Mouse (Mus musculus) heart, adult 2 months (tissue): ENCODE results near the gene Ryr3. TPM values are rescaled to one million over a fixed set of nuclear protein-coding genes. Genes with fewer than 3 reads are reported as not detected.

ENCODE experiments used
- DNase-seq, 2 experiments: peaks; one replicate each; pipeline ENCODE4 v3.0.0; 2021
- H3K27ac ChIP-seq: fragments of 200-600 bp; 2 replicates; pipeline ENCODE4 v1.8.1; 2022
- H3K27me3 ChIP-seq: fragments of 200-500 bp; 2 replicates; pipeline ENCODE4 v1.6.1; 2012; ENCODE audit warnings: mild to moderate bottlenecking, low read length, inconsistent platforms, mixed read lengths; ENCODE audit not compliant: control insufficient read depth, insufficient read depth
- H3K36me3 ChIP-seq: fragments of 200-500 bp; 2 replicates; pipeline ENCODE4 v1.6.1; 2012; ENCODE audit warnings: low read length, inconsistent platforms; ENCODE audit not compliant: control insufficient read depth, insufficient read depth
- H3K4me1 ChIP-seq: fragments of 200-500 bp; 2 replicates; pipeline ENCODE4 v1.6.1; 2011; ENCODE audit warnings: low read length; ENCODE audit not compliant: control insufficient read depth, insufficient read depth
- H3K4me3 ChIP-seq: fragments of 200-600 bp; 2 replicates; pipeline ENCODE4 v1.8.1; 2022
- H3K79me2 ChIP-seq: fragments of 200-500 bp; replicated peaks from 2 replicates; pipeline ENCODE4 v1.6.1; 2012; ENCODE audit warnings: mild to moderate bottlenecking, inconsistent platforms, low read length, moderate library complexity, mixed read lengths; ENCODE audit not compliant: control insufficient read depth, insufficient read depth
- H3K9ac ChIP-seq: fragments of 200-500 bp; 2 replicates; pipeline ENCODE4 v1.6.1; 2012; ENCODE audit warnings: low read depth, mild to moderate bottlenecking, control low read depth, inconsistent platforms, low read length, mixed read lengths
- CTCF ChIP-seq: fragments of 200-600 bp; IDR thresholded peaks from 2 replicates; pipeline ENCODE4 v1.8.1; 2022; ENCODE audit warnings: antibody characterized with exemption, mild to moderate bottlenecking, moderate library complexity
- EP300 ChIP-seq: fragments of 200-500 bp; IDR thresholded peaks from 2 replicates; pipeline ENCODE4 v1.6.1; 2011; ENCODE audit warnings: low read depth, low read length, control low read depth; ENCODE audit not compliant: insufficient read depth
- POLR2A ChIP-seq: fragments of 200-500 bp; IDR thresholded peaks from 2 replicates; pipeline ENCODE4 v1.6.1; 2011; ENCODE audit warnings: mild to moderate bottlenecking, low read depth, low read length, control low read depth; ENCODE audit not compliant: insufficient read depth
- WGBS: fragments of 180-500 bp; shearing (Covaris S2); methylation state at CpG from one replicate; pipeline ENCODE4 v1.1.7; 2018; 5-methylcytosine and 5-hydroxymethylcytosine counted together
- intact Hi-C: fragments of 180-260 bp; cut with DNase I; formaldehyde crosslinking; loops from one replicate; pipeline ENCODE4 v1.15.1; 2025
- polyA plus RNA-seq: library from polyadenylated mRNA; depleted of rRNA; stranded (reverse); fragments of >200 nt; gene quantifications from 2 replicates; pipeline ENCODE4 v1.2.3, GENCODE M21; 2012
- total RNA-seq, 2 experiments: library from RNA; stranded (reverse); gene quantifications; 2 replicates each; pipeline ENCODE4 v1.2.3; 2021

Gene Ryr3
- total and polyA plus RNA-seq, 3 experiments = 0.93 to 1.1 (median 1.00) TPM

GRCm38 (mm10) chr2:112637206-112637605 lies 579.7 kb downstream of the Ryr3 start:
- TF ChIP-seq CTCF (no peak), EP300 (0 out of 2 replicates have a peak, but pooled peaks have one; percentile 24), POLR2A (no peak)
- H3K36me3 ChIP-seq = no peaks in the 10 kb centered on the region; the same call in 1 of the 2 replicates
- H3K79me2 ChIP-seq = no peaks in the 10 kb centered on the region
- H3K4me1 ChIP-seq = peaks cover 2% of the 10 kb centered on the region; the same call in 1 of the 2 replicates
- H3K27me3 ChIP-seq = no peaks in the 10 kb centered on the region
- peak in 1 of 2 experiments; percentile 58 for DNase-seq
- 54% methylated on average over 5 of the region's 5 CpGs for WGBS
- H3K9ac ChIP-seq = no peak overlapping the region
- intact Hi-C loops = loop anchor here (2.0 kb wide), 1 partner anchor 16 kb away; no protein-coding TSS in a partner anchor
- H3K4me3 ChIP-seq = no peak overlapping the region
- peak overlapping the region; percentile 73 for H3K27ac ChIP-seq

GRCm38 (mm10) chr2:112632536-112632935 lies 584.4 kb downstream of the Ryr3 start:
- H3K4me3 ChIP-seq = no peak overlapping the region
- no peaks in the 10 kb centered on the region; the same call in 1 of the 2 replicates for H3K36me3 ChIP-seq
- H3K79me2 ChIP-seq = no peaks in the 10 kb centered on the region
- H3K9ac ChIP-seq = no peak overlapping the region
- no peaks in the 10 kb centered on the region for H3K27me3 ChIP-seq
- intact Hi-C loops = no loop called here
- H3K4me1 ChIP-seq = peaks cover 2% of the 10 kb centered on the region; the same call in 1 of the 2 replicates
- TF ChIP-seq EP300 = no peak
- no peak for TF ChIP-seq POLR2A
- no peak for TF ChIP-seq CTCF
- DNase-seq = no peak
- WGBS = 89% methylated on average over 9 of the region's 9 CpGs
- no peak overlapping the region for H3K27ac ChIP-seq

- TF ChIP-seq EP300 (no peak), POLR2A (no peak), CTCF (no peak)
- Histone ChIP-seq H3K4me3 (no peak overlapping the region), H3K27me3 (no peaks in the 10 kb centered on the region), H3K36me3 (no peaks in the 10 kb centered on the region), H3K4me1 (peaks cover 2% of the 10 kb centered on the region; the same call in 1 of the 2 replicates), H3K9ac (no peak overlapping the region), H3K27ac (no peak overlapping the region), H3K79me2 (no peaks in the 10 kb centered on the region)
- 87% methylated on average over 11 of the region's 11 CpGs for WGBS
- intact Hi-C loops = no loop called here
- no peak for DNase-seq
These were observed 586.2 kb downstream of the Ryr3 start for GRCm38 (mm10) chr2:112630669-112631068.

- no peak overlapping the region for H3K4me3 ChIP-seq
- no peaks in the 10 kb centered on the region for H3K4me1 ChIP-seq
- TF ChIP-seq EP300 (no peak), CTCF (no peak), POLR2A (no peak)
- H3K27me3 ChIP-seq = no peaks in the 10 kb centered on the region
- no peak overlapping the region for H3K9ac ChIP-seq
- no peak for DNase-seq
- intact Hi-C loops = no loop called here
- no peak overlapping the region for H3K27ac ChIP-seq
- H3K79me2 ChIP-seq = no peaks in the 10 kb centered on the region
- no peaks in the 10 kb centered on the region for H3K36me3 ChIP-seq
- WGBS = 81% methylated on average over 3 of the region's 3 CpGs
These were observed 591.7 kb downstream of the Ryr3 start for GRCm38 (mm10) chr2:112625156-112625555.

GRCm38 (mm10) chr2:112617206-112617605 lies 599.7 kb downstream of the Ryr3 start:
- intact Hi-C loops = no loop called here
- Histone ChIP-seq H3K36me3 (no peaks in the 10 kb centered on the region), H3K4me1 (no peaks in the 10 kb centered on the region), H3K9ac (no peak overlapping the region), H3K27ac (no peak overlapping the region), H3K79me2 (no peaks in the 10 kb centered on the region), H3K27me3 (no peaks in the 10 kb centered on the region), H3K4me3 (no peak overlapping the region)
- no peak for DNase-seq
- TF ChIP-seq CTCF (no peak), EP300 (no peak), POLR2A (no peak)
- WGBS = 57% methylated on average over 3 of the region's 3 CpGs

- WGBS = 85% methylated on average over 7 of the region's 7 CpGs
- Histone ChIP-seq H3K79me2 (no peaks in the 10 kb centered on the region), H3K9ac (no peak overlapping the region), H3K27me3 (no peaks in the 10 kb centered on the region), H3K36me3 (no peaks in the 10 kb centered on the region), H3K4me3 (no peak overlapping the region), H3K4me1 (no peaks in the 10 kb centered on the region), H3K27ac (no peak overlapping the region)
- intact Hi-C loops = no loop called here
- TF ChIP-seq EP300 (no peak), POLR2A (no peak), CTCF (no peak)
- no peak for DNase-seq
These were observed 602.5 kb downstream of the Ryr3 start for GRCm38 (mm10) chr2:112614375-112614774.
